Mouse (Mus musculus) kidney, embryonic 14.5 days (tissue): ENCODE results near the gene Mocs2. TPM values are rescaled to one million over a fixed set of nuclear protein-coding genes. Genes with fewer than 3 reads are reported as not detected.

Source experiments
- ATAC-seq: fragments of 200-750 bp; cut with Nextera tagmentation; 2 replicates; pipeline ENCODE4 v1.8.0; 2017; ENCODE audit warnings: moderate number of reproducible peaks, mild to moderate bottlenecking, moderate TSS enrichment, moderate library complexity; ENCODE audit not compliant: low FRiP score, low TSS enrichment
- H3K27ac ChIP-seq: fragments of 300-500 bp; sonication (generic); 2 replicates; pipeline ENCODE4 v1.5.1; 2014; ENCODE audit warnings: low read depth, mild to moderate bottlenecking, low read length, moderate library complexity, mixed read lengths
- H3K27me3 ChIP-seq: fragments of 300-500 bp; sonication (generic); 2 replicates; pipeline ENCODE4 v1.6.1; 2014; ENCODE audit warnings: mild to moderate bottlenecking, low read length; ENCODE audit not compliant: control insufficient read depth, insufficient read depth
- H3K36me3 ChIP-seq: fragments of 300-500 bp; sonication (generic); 2 replicates; pipeline ENCODE4 v1.6.1; 2014; ENCODE audit warnings: low read length, mixed read lengths; ENCODE audit not compliant: control insufficient read depth, insufficient read depth
- H3K4me1 ChIP-seq: fragments of 300-500 bp; sonication (generic); 2 replicates; pipeline ENCODE4 v1.6.1; 2014; ENCODE audit warnings: low read length, mixed read lengths; ENCODE audit not compliant: control insufficient read depth, insufficient read depth
- H3K4me2 ChIP-seq: fragments of 300-500 bp; sonication (generic); replicated peaks from 2 replicates; pipeline ENCODE4 v1.6.1; 2014; ENCODE audit warnings: low read depth, mild to moderate bottlenecking, low read length
- H3K4me3 ChIP-seq: fragments of 300-500 bp; sonication (generic); 2 replicates; pipeline ENCODE4 v1.5.1; 2014; ENCODE audit warnings: mild to moderate bottlenecking, low read length
- H3K9ac ChIP-seq: fragments of 300-500 bp; sonication (generic); 2 replicates; pipeline ENCODE4 v1.6.1; 2014; ENCODE audit warnings: low read depth, mild to moderate bottlenecking, low read length, moderate library complexity
- H3K9me3 ChIP-seq: fragments of 300-500 bp; sonication (generic); 2 replicates; pipeline ENCODE4 v1.6.1; 2016; ENCODE audit warnings: low read length; ENCODE audit not compliant: control insufficient read depth
- WGBS: fragments of 180-500 bp; shearing (Covaris S2); extraction: QIAGEN DNeasy Blood & Tissue Kit; methylation state at CpG from one replicate; pipeline ENCODE4 v1.1.7; 2014; 5-methylcytosine and 5-hydroxymethylcytosine counted together
- polyA plus RNA-seq: library from polyadenylated mRNA; unstranded; fragments of >200 nt; fragmentation: Nextera tagmentation; extraction: Ambion mirVana; gene quantifications from 2 replicates; pipeline ENCODE4 v1.2.1, GENCODE M21; 2014

Mocs2 gene
- polyA plus RNA-seq, 1 experiment from 2014 or later, result 72.7 TPM

- Histone ChIP-seq H3K4me2 (no peak overlapping the region), H3K4me3 (no peak overlapping the region), H3K36me3 (peaks cover 43% of the 10 kb centered on the region)
Observed at GRCm38 (mm10) chr13:114825377-114825855, 7.4 kb downstream of the Mocs2 start.

GRCm38 (mm10) chr13:114831367-114831833, 13.4 kb downstream of the Mocs2 start:
- no peak overlapping the region for H3K27ac ChIP-seq
- no peak overlapping the region for H3K9ac ChIP-seq
- peaks cover 31% of the 10 kb centered on the region for H3K36me3 ChIP-seq
- H3K27me3 ChIP-seq, result no peaks in the 10 kb centered on the region
- H3K4me3 ChIP-seq, result no peak overlapping the region
- no peak overlapping the region for H3K4me2 ChIP-seq
- no peaks in the 10 kb centered on the region for H3K9me3 ChIP-seq
- no peaks in the 10 kb centered on the region for H3K4me1 ChIP-seq
- 83% methylated on average over 4 of the region's 4 CpGs for WGBS
- ATAC-seq, result peak; percentile 62

More at GRCm38 (mm10) chr13:114825377-114825855, 7.4 kb downstream of the Mocs2 start:
- ATAC-seq, result no peak
- H3K9ac ChIP-seq, result no peak overlapping the region
- no peaks in the 10 kb centered on the region for H3K4me1 ChIP-seq
- H3K27ac ChIP-seq, result no peak overlapping the region
- WGBS, result 95% methylated on average over 6 of the region's 6 CpGs
- H3K9me3 ChIP-seq, result no peaks in the 10 kb centered on the region
- H3K27me3 ChIP-seq, result no peaks in the 10 kb centered on the region

GRCm38 (mm10) chr13:114832761-114833160, 14.7 kb downstream of the Mocs2 start:
- Histone ChIP-seq H3K4me2 (no peak overlapping the region), H3K36me3 (peaks cover 19% of the 10 kb centered on the region; the same call in 1 of the 2 replicates), H3K9ac (no peak overlapping the region), H3K27me3 (no peaks in the 10 kb centered on the region), H3K27ac (no peak overlapping the region), H3K4me3 (no peak overlapping the region), H3K9me3 (no peaks in the 10 kb centered on the region), H3K4me1 (no peaks in the 10 kb centered on the region)
- WGBS, result 70% methylated on average over 5 of the region's 5 CpGs
- no peak for ATAC-seq

- no peak for ATAC-seq
- H3K27me3 ChIP-seq, result no peaks in the 10 kb centered on the region
- no peak overlapping the region for H3K27ac ChIP-seq
- no peak overlapping the region for H3K4me2 ChIP-seq
- H3K4me3 ChIP-seq, result no peak overlapping the region
- H3K9ac ChIP-seq, result no peak overlapping the region
- H3K4me1 ChIP-seq, result no peaks in the 10 kb centered on the region
- 87% methylated on average over 4 of the region's 4 CpGs for WGBS
- H3K36me3 ChIP-seq, result peaks cover 13% of the 10 kb centered on the region; the same call in 1 of the 2 replicates
- no peaks in the 10 kb centered on the region for H3K9me3 ChIP-seq
Observed at GRCm38 (mm10) chr13:114833351-114833750, 15.3 kb downstream of the Mocs2 start.

- H3K36me3 ChIP-seq, result peaks cover 11% of the 10 kb centered on the region; the same call in 1 of the 2 replicates
- no peaks in the 10 kb centered on the region for H3K27me3 ChIP-seq
- H3K4me1 ChIP-seq, result no peaks in the 10 kb centered on the region
- no peak overlapping the region for H3K9ac ChIP-seq
- no peak overlapping the region for H3K27ac ChIP-seq
- ATAC-seq, result no peak
- no peak overlapping the region for H3K4me2 ChIP-seq
- H3K9me3 ChIP-seq, result no peaks in the 10 kb centered on the region
- no peak overlapping the region for H3K4me3 ChIP-seq
- 58% methylated on average over 2 of the region's 2 CpGs for WGBS
Observed at GRCm38 (mm10) chr13:114834580-114834979, 16.5 kb downstream of the Mocs2 start.

GRCm38 (mm10) chr13:114837061-114837460, 19.0 kb downstream of the Mocs2 start:
- Histone ChIP-seq H3K27me3 (no peaks in the 10 kb centered on the region), H3K4me1 (no peaks in the 10 kb centered on the region), H3K4me3 (no peak overlapping the region), H3K36me3 (no peaks in the 10 kb centered on the region), H3K9ac (no peak overlapping the region), H3K9me3 (no peaks in the 10 kb centered on the region), H3K27ac (no peak overlapping the region), H3K4me2 (no peak overlapping the region)
- no peak for ATAC-seq
- 90% methylated on average over 7 of the region's 7 CpGs for WGBS

- no peak overlapping the region for H3K4me3 ChIP-seq
- no peaks in the 10 kb centered on the region for H3K4me1 ChIP-seq
- no peaks in the 10 kb centered on the region for H3K9me3 ChIP-seq
- no peaks in the 10 kb centered on the region for H3K36me3 ChIP-seq
- H3K27me3 ChIP-seq, result no peaks in the 10 kb centered on the region
- no peak for ATAC-seq
- 55% methylated on average over 5 of the region's 5 CpGs for WGBS
- peak overlapping the region; percentile 42; the same call in 1 of the 2 replicates for H3K27ac ChIP-seq
- H3K4me2 ChIP-seq, result no peak overlapping the region
- H3K9ac ChIP-seq, result no peak overlapping the region
Observed at GRCm38 (mm10) chr13:114838535-114838990, 20.5 kb downstream of the Mocs2 start.

GRCm38 (mm10) chr13:114839098-114839497, 21.1 kb downstream of the Mocs2 start:
- H3K27me3 ChIP-seq, result no peaks in the 10 kb centered on the region
- H3K4me3 ChIP-seq, result no peak overlapping the region
- no peak overlapping the region for H3K4me2 ChIP-seq
- 80% methylated on average over 9 of the region's 9 CpGs for WGBS
- H3K9ac ChIP-seq, result no peak overlapping the region
- no peaks in the 10 kb centered on the region for H3K4me1 ChIP-seq
- H3K9me3 ChIP-seq, result no peaks in the 10 kb centered on the region
- ATAC-seq, result no peak
- no peaks in the 10 kb centered on the region for H3K36me3 ChIP-seq
- no peak overlapping the region for H3K27ac ChIP-seq

- H3K36me3 ChIP-seq, result no peaks in the 10 kb centered on the region
- no peaks in the 10 kb centered on the region for H3K9me3 ChIP-seq
- H3K4me2 ChIP-seq, result no peak overlapping the region
- no peak overlapping the region for H3K27ac ChIP-seq
- no peak for ATAC-seq
- H3K9ac ChIP-seq, result no peak overlapping the region
- H3K4me3 ChIP-seq, result no peak overlapping the region
- no peaks in the 10 kb centered on the region for H3K4me1 ChIP-seq
- no peaks in the 10 kb centered on the region for H3K27me3 ChIP-seq
- 86% methylated on average over 4 of the region's 4 CpGs for WGBS
Observed at GRCm38 (mm10) chr13:114840545-114840944, 22.5 kb downstream of the Mocs2 start.
